Mouse (Mus musculus): ENCODE results near the gene Daxx.
A peak's percentile ranks its signal among the peaks of the same experiment; 100 is the strongest.

Gene Daxx

DNA sequence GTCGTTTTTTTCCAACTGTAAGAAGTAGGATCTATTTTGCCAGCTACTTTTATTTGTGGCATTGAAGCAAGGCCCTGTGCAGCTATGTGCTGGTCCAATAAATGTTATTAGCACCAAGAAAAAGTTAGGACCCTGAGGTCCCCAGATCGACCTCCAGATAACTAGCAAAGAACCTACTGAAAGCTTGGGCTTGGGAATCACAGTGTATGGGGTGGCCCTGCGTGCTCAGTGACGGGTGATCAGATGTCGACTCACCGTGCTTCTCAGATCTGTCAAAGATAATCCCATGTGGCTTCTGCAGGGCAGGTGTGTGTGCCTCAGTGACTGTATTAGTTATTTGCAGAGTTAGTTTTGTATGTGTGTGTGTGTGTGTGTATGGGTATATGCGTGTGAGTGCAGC lies 12.1 kb downstream of the Daxx start:
- no peak for DNase-seq

GRCm38 (mm10) chr17:33924577-33925283 lies 15.5 kb downstream of the Daxx start:
- peak; percentile 83 to 84 for DNase-seq

DNA sequence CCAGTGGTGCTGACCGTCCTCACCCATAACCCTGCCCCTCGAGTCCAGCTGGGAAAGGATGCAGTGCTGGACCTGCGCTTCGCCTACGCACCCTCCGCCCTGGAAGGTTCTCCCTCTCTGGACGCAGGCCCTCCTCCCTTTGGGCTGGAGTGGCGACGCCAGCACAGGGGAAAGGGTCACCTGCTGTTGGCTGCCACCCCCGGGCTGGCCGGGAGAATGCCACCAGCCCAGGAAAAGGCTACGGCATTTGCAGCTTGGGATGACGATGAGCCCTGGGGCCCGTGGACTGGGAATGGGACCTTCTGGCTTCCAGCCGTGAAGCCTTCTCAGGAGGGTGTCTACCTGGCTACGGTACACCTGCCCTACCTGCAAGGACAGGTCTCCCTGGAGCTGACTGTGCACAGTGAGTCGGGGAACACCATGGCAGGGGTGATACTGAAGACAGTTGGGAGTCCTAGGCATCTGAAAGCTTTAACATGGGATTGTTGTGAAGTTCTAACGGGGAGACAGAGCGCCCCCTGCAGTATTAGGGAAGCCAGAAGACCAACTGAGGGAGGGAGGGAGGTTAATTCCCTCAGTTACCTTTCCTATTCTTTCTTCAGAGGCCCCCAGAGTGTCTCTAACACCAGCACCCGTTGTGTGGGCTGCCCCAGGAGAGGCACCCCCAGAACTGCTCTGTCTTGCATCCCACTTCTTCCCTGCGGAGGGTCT lies 16.3 kb downstream of the Daxx start:
- DNase-seq, result no peak

GRCm38 (mm10) chr17:33926207-33926932 lies 17.2 kb downstream of the Daxx start:
- peak; percentile 35 to 44 for DNase-seq

GRCm38 (mm10) chr17:33928251-33928947 lies 19.2 kb downstream of the Daxx start:
- DNase-seq, result no peak

DNA sequence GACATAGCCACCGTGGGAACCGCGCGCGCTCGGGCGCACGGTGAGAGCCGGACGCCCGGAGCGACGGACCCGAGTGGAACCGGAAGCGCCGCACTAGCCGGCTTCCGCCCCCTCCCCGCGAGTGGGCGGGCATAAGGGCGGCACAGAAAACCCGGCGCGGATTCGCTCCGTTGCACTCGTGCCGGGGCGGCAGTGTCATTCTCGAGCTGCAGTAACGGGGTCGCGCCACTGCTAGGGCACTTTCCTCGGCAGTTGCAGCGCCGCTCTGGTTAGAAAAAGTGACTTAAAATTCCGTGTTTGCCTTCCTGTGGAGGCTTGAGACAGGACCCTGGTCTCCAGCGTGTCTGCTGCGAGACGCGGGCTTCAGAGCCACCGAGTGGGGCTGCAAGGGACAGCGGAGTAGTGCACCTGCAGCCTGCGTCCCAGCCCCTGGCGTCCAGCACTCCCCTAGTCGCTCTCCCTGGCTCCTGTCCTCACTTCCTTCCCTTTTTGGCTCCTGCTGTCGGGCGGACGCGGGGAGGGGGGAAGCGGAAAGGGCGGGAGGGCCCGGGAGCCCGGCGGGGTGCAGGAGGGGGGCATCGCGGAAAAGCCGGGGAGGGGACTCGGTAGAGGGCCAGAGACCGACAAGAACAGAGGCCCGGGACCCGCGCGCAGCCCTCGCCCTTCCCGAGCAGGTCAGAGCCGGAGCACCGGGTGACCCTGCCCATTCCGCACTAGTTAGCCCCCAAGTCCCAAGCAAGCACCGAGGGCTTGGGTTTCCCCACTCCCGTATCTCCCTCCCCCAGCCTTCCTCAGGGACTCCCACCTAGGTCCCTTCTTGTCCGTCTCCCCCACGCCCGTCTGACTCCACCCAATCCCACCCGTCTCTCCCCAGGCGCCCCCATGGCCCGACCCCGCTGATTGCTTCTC lies 20.4 kb downstream of the Daxx start, which contains the start of gene Rgl2:
TSS of gene Rgl2 (plus strand) at position 173 of the 909 bp plus-strand sequence.
- DNase-seq, result peak; percentile 96 to 97

- DNase-seq, result peak; percentile 58 to 63
These were observed 21.3 kb downstream of the Daxx start for GRCm38 (mm10) chr17:33930280-33931158.

DNA sequence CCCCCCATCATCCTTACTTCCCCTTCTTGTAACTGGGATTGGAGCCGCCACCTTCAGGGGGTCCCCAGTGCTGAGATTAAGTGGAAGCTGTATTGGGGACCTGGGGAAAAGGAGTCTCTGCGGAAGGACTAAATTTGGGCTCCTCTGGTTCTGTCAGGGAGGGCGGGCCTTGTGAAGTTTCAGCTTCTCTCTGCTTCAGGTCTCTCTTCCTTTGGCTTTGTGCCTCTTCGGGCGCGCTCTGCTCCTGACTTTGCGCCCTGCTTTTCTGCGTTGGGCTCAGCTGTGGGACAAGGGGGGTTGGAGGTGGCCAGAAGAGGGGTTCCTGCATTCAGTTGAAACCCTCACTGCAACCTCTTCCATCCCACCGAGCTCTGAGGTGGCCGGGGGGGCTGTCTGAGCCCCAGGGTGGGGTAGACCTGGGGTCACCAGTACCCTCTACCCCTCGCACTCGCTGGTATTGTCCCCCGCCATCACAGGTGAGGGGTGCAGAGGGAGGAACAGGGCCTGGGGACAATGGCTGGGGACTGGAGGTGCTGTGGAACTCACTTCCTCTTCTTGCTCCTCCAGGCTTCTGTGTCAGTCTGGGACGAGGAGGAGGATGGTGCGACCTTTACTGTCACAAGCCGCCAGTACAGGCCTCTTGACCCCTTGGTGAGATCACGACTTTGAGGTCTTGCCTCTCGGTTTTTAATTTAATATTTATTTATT lies 22.1 kb downstream of the Daxx start:
- DNase-seq, result peak; percentile 29 to 35

- no peak for DNase-seq
These were observed 22.7 kb downstream of the Daxx start for GRCm38 (mm10) chr17:33931947-33932346.

DNA sequence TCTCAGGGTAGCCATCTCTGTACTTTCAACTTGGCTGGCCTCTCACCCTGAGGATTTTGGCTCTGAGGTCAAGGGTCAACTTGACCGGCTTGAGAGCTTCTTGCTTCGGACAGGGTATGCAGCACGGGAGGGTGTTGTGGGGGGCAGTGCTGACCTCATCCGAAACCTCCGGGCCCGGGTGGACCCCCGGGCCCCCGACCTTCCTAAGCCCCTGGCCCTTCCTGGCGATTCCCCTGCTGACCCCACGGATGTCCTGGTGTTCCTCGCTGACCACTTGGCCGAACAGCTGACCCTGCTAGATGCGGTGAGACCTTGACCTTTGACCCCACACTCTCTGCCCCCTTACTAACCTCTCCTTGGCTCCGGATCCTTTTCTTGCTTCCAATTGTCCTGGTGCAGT lies 23.2 kb downstream of the Daxx start:
- no peak for DNase-seq

DNA sequence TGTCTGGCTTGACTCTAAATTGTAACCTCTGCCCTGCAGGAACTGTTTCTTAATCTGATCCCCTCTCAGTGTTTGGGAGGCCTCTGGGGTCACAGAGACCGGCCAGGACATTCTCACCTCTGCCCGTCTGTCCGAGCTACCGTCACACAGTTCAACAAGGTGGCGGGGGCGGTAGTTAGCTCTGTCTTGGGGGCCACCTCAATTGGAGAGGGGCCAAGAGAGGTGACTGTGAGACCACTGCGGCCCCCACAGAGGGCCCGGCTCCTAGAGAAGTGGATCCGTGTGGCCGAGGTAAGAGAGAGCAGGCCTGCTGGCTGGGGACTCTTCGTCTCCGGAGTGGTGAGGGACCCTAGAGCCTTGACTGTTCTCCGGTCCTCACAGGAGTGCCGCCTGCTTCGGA lies 23.8 kb downstream of the Daxx start:
- DNase-seq, result no peak

DNA sequence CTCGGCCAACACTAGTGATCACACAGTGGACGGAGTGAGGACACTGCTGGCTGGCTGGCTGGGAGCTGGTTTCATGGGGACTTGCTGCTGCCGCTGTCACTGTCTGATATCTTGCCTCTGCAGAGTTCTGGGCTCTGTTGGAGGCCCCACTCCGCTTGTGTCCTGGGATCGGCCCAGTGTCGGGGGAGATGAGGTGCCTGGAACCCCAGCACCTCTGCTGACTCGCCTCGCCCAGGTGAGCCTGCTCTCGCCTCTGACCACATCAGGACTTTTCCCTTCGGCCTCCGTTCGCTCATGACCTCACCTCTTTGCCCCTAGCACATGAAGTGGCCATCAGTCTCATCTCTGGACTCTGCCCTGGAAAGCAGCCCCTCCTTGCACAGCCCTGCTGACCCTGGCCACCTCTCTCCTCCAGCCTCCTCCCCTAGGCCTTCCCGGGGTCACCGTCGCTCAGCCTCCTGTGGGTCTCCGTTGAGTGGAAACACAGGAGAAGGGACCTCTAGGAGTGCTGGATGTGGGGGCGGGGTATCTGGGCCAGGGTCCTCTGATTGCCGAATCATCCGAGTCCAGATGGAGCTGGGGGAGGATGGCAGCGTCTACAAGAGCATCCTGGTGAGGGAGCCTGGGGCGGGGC lies 26.3 kb downstream of the Daxx start:
- no peak for DNase-seq

DNA sequence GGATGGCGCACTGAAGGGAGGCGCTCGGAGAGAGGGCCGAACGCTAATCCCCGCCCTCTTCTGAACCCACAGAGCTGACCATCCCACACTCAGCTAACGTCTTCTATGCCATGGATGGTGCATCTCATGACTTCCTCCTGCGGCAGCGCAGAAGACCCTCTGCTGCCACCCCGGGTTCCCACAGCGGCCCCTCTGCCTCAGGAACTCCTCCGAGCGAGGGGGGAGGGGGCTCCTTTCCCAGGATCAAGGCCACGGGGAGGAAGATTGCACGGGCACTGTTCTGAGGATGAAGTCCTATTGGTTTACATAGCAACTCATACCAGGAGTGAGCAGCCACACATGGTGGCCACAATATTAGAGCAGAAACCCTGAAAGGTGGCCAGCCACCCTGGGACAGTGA lies 27.8 kb downstream of the Daxx start:
- DNase-seq, result no peak

DNA sequence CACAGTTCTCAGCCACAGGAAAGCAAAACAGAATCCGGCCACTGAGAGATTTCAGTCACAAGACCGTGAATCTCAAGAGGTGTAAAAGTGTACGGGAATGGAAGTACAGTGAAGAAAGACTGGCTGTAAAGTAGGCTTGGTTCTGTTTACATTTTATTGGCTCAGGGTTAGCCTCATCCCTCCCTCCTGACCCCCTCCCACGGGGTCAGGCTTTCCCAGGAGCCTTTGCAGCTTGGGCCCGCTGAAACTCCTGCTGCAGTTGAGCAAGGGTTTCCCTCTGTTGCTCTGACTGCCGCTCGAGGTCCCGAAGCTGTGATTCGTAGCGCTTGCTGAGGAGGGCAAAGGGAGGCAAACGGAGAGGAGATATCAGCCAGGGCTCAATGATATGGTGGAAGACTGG lies 29.6 kb downstream of the Daxx start:
- DNase-seq, result no peak

GRCm38 (mm10) chr17:33940206-33940805 lies 31.1 kb downstream of the Daxx start, which contains the start of the genes Pfdn6 and Wdr46:
TSS of gene Pfdn6 (minus strand) at chr17:33940343.
TSS of gene Wdr46 (plus strand) at chr17:33940660.
- DNase-seq, result peak; percentile 85

- no peak for DNase-seq
These were observed 31.8 kb downstream of the Daxx start for GRCm38 (mm10) chr17:33940981-33941380.

DNA sequence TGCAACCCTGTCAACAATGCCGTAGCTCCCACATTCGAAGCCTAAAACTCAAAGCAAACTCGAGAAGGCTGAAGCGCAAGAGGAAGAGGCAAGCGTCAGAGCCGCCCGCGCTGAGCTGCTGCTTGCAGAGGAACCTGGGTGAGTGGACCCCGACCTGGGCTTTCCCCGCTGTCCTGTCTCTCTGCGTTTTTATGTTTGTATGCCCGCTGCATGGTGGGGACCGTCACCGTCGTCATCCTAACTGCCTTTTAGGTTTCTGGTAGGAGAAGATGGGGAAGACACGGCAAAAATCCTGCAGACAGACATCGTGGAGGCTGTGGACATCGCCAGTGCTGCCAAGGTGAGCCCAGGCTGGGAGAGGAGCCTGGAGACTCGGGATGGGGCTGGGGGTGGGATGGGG lies 32.2 kb downstream of the Daxx start:
- DNase-seq, result no peak

DNA sequence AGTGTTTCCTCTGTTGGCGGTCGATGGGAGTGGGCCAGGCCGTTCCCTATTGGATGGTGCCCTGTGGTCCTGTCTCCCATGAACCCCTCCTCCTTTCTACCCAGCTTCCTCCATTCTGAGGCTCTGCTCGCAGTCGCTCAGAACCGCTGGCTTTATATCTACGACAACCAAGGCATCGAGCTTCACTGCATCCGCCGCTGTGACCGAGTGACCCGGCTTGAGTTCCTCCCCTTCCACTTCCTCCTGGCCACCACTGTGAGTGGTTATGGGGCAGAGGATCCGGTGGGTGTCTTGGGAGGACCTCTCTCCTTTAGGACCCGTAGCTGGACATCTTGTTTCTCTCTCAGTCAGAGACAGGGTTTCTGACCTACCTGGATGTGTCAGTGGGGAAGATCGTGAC lies 34.2 kb downstream of the Daxx start:
- no peak for DNase-seq

DNA sequence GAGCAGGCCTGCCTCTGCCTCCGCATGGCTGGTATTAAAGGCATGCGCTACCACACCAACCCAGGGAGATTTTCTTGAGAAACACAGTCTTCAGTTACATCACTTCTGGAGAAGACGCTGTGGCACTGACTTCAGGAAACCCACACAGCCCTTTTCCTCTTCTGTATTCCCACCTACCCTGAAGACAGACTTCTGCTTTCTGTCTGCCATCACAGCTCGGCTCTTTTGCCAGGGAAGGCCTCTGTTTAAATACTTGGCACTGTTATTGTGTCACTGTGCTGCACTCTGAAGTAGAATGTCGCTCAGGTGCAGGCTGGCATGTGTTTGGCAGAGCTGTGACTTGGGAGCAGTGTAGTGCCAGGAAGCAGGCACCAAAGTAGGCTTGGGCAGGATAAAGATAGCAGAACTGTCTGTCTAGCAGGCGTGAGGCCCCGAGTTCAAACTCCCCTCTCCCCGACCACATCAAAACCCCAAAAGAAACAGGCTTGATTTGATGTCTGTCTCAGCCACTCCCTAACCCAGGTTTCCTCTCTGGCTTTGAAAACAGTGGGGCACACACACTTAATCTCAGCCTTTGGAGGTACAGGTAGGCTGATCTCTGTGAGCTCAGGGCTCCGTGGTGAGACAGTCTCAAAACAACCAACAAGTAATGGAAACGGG lies 38.3 kb downstream of the Daxx start:
- no peak for DNase-seq

All from B cell, adult 2 months (primary cell).